Mouse (Mus musculus) C2C12 (cell line): ENCODE results near the gene Fbxo36. TPM values are rescaled to one million over a fixed set of nuclear protein-coding genes. Genes with fewer than 3 reads are reported as not detected.

Source experiments
- H3K27me3 ChIP-seq: one replicate; pipeline ENCODE4 v1.6.1; 2011; ENCODE audit not compliant: control insufficient read depth, insufficient read depth, insufficient read length
- H3K36me3 ChIP-seq: one replicate; pipeline ENCODE4 v1.6.1; 2011; ENCODE audit not compliant: control insufficient read depth, insufficient read depth
- H3K4me3 ChIP-seq: one replicate; pipeline ENCODE4 v1.5.1; 2011; ENCODE audit warnings: mild to moderate bottlenecking, control low read depth; ENCODE audit not compliant: poor library complexity, insufficient read depth, severe bottlenecking
- H3K79me2 ChIP-seq: one replicate; pipeline ENCODE4 v1.6.1; 2011; ENCODE audit not compliant: control insufficient read depth, insufficient read depth
- H3K79me3 ChIP-seq: one replicate; pipeline ENCODE4 v1.6.1; 2011; ENCODE audit warnings: low read depth, control low read depth
- H3ac ChIP-seq: one replicate; pipeline ENCODE3; 2011; ENCODE audit warnings: low read depth; ENCODE audit not compliant: control insufficient read depth, insufficient read length
- CEBPB ChIP-seq: IDR thresholded peaks from one replicate; pipeline ENCODE4 v1.6.1; 2011; ENCODE audit warnings: low read depth, mild to moderate bottlenecking, control low read depth, moderate library complexity
- CTCF ChIP-seq: IDR thresholded peaks from one replicate; pipeline ENCODE4 v1.5.1; 2011; ENCODE audit not compliant: control insufficient read depth, insufficient read depth, insufficient read length
- FOSL1 ChIP-seq: IDR thresholded peaks from one replicate; pipeline ENCODE4 v1.8.0; 2011; ENCODE audit warnings: mild to moderate bottlenecking, low read length; ENCODE audit not compliant: poor library complexity, insufficient read depth, severe bottlenecking
- MAX ChIP-seq: IDR thresholded peaks from one replicate; pipeline ENCODE4 v1.6.1; 2011; ENCODE audit warnings: mild to moderate bottlenecking, control low read depth
- MYOD1 ChIP-seq: IDR thresholded peaks from one replicate; pipeline ENCODE4 v1.6.1; 2011; ENCODE audit warnings: low read depth; ENCODE audit not compliant: control insufficient read depth, insufficient read length
- MYOG ChIP-seq: IDR thresholded peaks from one replicate; pipeline ENCODE4 v1.6.1; 2011; ENCODE audit not compliant: control insufficient read depth, insufficient read length; ENCODE audit errors: extremely low read depth
- USF1 ChIP-seq: IDR thresholded peaks from one replicate; pipeline ENCODE4 v1.6.1; 2011; ENCODE audit warnings: low read depth, mild to moderate bottlenecking, control low read depth, moderate library complexity
- polyA plus RNA-seq: library from polyadenylated mRNA; unstranded; fragments of >200 nt; fragmentation: generic; extraction: Trizol; gene quantifications from one replicate; pipeline ENCODE4 v1.2.1, GENCODE M21; 2012; ENCODE audit warnings: missing spikeins

Gene Fbxo36
- polyA plus RNA-seq, 1 experiment: 6.8 TPM

DNA sequence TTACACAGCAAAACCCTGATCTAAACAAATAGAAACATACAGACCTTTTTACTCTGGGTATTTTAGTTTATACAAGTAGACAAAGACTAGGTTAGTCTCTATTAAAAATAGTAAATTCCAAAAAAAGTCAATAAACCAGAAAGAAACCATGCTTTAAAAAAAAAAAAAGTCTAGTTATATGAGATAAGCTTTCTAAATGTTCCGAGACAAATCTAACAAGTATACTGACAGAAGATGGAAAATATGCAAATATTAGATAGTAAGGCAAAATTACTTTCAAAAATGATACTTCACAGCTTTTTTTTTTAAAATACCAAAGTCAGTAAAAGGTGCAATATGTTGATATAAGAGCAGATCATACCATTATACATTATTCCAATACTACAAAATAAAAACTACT is 22.0 kb upstream of the Fbxo36 start:
- Histone ChIP-seq H3K4me3 (no peak overlapping the region), H3K79me3 (peaks cover 78% of the 10 kb centered on the region), H3K79me2 (peaks cover 100% of the 10 kb centered on the region), H3ac (no peak overlapping the region), H3K36me3 (peaks cover 29% of the 10 kb centered on the region), H3K27me3 (no peaks in the 10 kb centered on the region)
- TF ChIP-seq MYOD1 (no peak), USF1 (no peak), MAX (no peak), FOSL1 (no peak), CEBPB (no peak), CTCF (no peak)

DNA sequence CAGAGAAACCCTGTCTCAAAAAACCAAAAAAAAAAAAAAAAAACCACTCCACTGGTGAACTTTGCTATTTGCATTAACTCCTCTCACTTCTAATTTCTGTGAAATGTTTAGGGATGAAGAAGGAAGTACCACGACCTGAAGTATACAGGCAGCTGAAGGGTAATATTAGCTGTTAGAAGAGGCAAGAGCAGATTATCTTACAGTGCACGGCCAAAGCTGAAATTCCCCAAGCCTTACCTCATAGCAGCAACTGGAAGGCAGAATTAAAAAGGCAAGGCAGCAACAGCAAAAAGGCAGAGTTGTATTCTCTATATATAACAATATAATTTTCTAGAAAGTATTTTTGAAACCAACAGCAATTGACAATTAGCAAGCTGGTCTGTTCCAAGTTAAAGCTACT is 14.6 kb upstream of the Fbxo36 start:
- no peaks in the 10 kb centered on the region for H3K27me3 ChIP-seq
- H3ac ChIP-seq: no peak overlapping the region
- no peak for TF ChIP-seq MYOD1
- TF ChIP-seq CEBPB: no peak
- TF ChIP-seq FOSL1: no peak
- TF ChIP-seq USF1: no peak
- TF ChIP-seq CTCF: no peak
- TF ChIP-seq MAX: no peak
- no peak for TF ChIP-seq MYOG
- H3K79me3 ChIP-seq: peaks cover 79% of the 10 kb centered on the region
- H3K4me3 ChIP-seq: no peak overlapping the region
- H3K79me2 ChIP-seq: peaks cover 100% of the 10 kb centered on the region
- peaks cover 39% of the 10 kb centered on the region for H3K36me3 ChIP-seq

DNA sequence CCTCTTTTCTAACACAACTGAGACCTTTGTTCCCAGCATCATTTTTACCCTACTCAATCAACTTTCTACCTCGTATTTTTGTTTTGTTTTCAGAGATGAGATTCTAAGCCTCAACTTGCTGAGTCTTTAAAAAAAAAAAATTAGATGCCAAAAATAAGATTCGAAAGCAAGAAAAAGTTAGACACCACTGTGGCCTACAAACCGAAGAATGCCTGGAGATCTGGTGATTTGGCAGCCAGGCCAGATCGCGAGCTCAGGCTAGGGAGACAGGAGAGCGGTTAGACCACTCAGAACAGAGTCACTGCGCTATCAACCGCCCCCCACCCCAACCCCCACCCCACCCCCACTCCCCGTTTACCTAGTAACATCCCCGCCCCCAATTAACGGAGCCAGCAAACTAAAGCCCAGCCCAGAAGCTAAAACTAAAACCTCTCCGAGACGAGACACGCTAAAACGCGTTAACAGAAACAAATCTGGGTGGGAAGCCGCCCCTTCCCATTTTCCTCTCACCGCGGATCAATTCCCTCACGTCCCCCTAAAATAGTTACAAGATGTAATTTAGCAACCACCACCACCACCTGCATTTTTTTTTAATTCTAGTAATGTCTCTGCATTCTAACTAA is 2.0 kb upstream of the Fbxo36 start:
- Histone ChIP-seq H3K36me3 (peaks cover 16% of the 10 kb centered on the region), H3ac (no peak overlapping the region), H3K79me3 (peaks cover 65% of the 10 kb centered on the region), H3K4me3 (peak overlapping the region; percentile 89), H3K79me2 (peaks cover 94% of the 10 kb centered on the region), H3K27me3 (no peaks in the 10 kb centered on the region)
- TF ChIP-seq CEBPB: no peak
- TF ChIP-seq CTCF: no peak
- TF ChIP-seq MYOG: no peak
- TF ChIP-seq USF1: no peak
- TF ChIP-seq MAX: no peak
- no peak for TF ChIP-seq MYOD1
- no peak for TF ChIP-seq FOSL1

DNA sequence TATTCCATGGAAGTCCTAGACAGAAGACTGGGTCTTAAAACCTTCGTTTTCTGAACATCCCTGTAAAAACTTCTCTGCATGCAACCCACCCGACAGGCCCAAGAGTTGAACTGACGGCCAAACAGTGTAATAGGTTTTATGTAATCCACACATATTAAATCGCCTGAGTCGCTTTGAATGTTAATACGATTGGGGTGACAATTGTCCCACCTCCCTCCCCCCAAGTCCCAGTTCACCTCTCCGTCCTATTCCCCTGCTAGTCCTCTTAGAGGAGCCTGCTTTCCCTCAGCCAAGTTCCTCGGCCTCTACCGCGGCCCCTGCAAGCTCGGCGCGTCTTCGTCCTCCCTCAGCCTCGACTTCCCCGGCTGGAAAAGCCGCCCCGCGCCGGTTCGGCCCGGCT is 1.5 kb upstream of the Fbxo36 start:
- peaks cover 93% of the 10 kb centered on the region for H3K79me2 ChIP-seq
- H3K4me3 ChIP-seq: peak overlapping the region; percentile 89
- TF ChIP-seq MYOG (no peak), CTCF (no peak), USF1 (no peak), MYOD1 (no peak), CEBPB (no peak), FOSL1 (no peak), MAX (no peak)

DNA sequence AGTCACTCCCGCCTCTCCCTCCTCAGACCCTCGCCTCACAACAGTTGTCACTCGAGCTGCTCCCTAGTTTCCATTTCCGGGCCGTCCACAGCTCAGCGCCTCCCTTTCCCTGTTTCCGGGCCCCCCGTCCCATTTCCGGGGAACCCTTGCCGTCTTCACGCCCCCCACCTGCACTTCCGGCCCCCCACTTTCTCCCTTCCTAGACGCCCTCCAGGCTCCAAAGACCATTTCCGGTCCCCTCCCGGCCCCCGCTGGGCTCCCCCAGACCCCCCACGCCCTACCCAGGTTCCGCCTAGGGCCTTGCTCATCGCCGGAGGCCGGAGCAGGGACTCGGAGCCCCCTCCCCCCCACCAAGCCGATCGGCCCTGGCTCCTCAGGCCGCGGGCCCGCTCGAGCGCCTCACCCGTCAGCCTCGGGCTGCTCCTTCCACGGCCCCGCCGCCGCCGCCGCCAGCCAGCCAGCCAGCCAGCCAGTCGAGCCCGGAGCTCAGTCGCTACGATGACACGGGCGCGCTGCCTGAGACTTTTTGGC is 955 bp upstream of the Fbxo36 start:
- Histone ChIP-seq H3ac (peak overlapping the region; percentile 94), H3K4me3 (peak overlapping the region; percentile 89), H3K79me2 (peaks cover 88% of the 10 kb centered on the region), H3K27me3 (no peaks in the 10 kb centered on the region), H3K36me3 (peaks cover 6% of the 10 kb centered on the region), H3K79me3 (peaks cover 58% of the 10 kb centered on the region)
- TF ChIP-seq FOSL1: no peak
- TF ChIP-seq MYOG: no peak
- no peak for TF ChIP-seq CEBPB
- TF ChIP-seq MAX: no peak
- no peak for TF ChIP-seq MYOD1
- TF ChIP-seq CTCF: no peak
- no peak for TF ChIP-seq USF1

More for the DNA sequence above, 1.5 kb upstream of the Fbxo36 start:
- Histone ChIP-seq H3K36me3 (peaks cover 11% of the 10 kb centered on the region), H3K79me3 (peaks cover 63% of the 10 kb centered on the region), H3K27me3 (no peaks in the 10 kb centered on the region), H3ac (peak overlapping the region; percentile 94)
